Mouse (Mus musculus): ENCODE measurements at regions not wholly inside any gene's neighbourhood (a gene's known extent, or its start where the extent isn't known, plus 50 kb on each side); places are given as distances from the start of the nearest gene placed in this dataset.
"Not testable (repeated sequence)": the region's sequence is repeated elsewhere in the genome, so short reads cannot be mapped to it uniquely, and the experiment has no call there.

DNA sequence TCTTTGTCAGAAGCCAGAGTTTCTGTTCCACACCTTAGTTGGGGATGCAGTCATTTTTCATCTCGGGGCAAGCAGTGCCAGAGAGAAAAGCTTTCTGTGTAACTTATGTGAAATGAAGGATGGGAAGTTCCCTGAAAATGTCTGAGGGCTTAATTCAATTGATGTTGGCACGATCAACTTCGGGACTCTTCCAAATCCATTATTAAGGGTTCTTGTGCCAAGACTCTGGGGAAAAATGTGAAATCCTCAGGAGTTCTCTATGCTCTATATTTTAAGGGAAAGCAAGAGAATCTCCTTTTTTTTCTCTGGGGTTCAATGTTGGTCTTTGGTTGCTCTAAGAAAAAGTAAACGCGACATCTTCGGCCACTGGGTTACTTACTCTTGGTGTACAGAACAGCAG lies 100.9 kb upstream of the Nrip1 start:
- Histone ChIP-seq H3K4me3 (ENCODE audit: low read depth, low read length) (no peak overlapping the region), H3K9ac (ENCODE audit: low read depth, low read length) (no peak overlapping the region), H3K36me3 (ENCODE audit: control insufficient read depth, insufficient read depth, low read length) (no peaks in the 10 kb centered on the region), H3K4me1 (ENCODE audit: control insufficient read depth, insufficient read depth, low read length) (no peaks in the 10 kb centered on the region), H3K9me3 (replicated peaks; ENCODE audit: control insufficient read depth, low read length) (no peaks in the 10 kb centered on the region), H3K27me3 (ENCODE audit: control insufficient read depth, insufficient read depth, low read length) (no peaks in the 10 kb centered on the region), H3K27ac (ENCODE audit: low read depth, low read length) (no peak overlapping the region), H3K4me2 (no peak overlapping the region)
- no peak for ATAC-seq (replicated peaks; ENCODE audit: insufficient number of reproducible peaks, low FRiP score, low TSS enrichment)
- WGBS (ENCODE audit: insufficient replicate concordance): 87% methylated on average over 6 of the region's 6 CpGs

DNA sequence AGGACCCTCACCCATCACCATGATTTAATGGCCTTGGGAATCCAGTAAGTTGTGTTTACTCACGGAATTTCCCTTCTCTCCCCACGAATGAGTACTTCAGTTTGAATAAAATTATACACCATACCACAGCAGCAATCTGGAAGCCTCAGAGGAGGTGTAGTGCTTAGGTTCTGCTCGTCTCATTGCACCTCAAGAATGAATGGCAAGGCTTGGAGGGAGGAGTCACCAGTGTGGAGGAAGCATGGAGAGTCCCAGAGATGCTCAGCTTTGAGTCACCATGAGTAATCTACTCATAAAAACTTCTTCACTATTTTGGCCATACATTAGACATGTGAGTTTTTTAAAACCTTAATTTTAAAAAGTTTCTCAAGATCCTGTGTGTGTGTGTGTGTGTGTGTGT lies 98.8 kb upstream of the Nrip1 start:
- no peaks in the 10 kb centered on the region for H3K4me1 ChIP-seq (ENCODE audit: control insufficient read depth, insufficient read depth, low read length)
- H3K36me3 ChIP-seq (ENCODE audit: control insufficient read depth, insufficient read depth, low read length): no peaks in the 10 kb centered on the region
- H3K4me3 ChIP-seq (ENCODE audit: low read depth, low read length): no peak overlapping the region
- H3K27ac ChIP-seq (ENCODE audit: low read depth, low read length): no peak overlapping the region
- WGBS (ENCODE audit: insufficient replicate concordance): 73% methylated on average over 3 of the region's 3 CpGs
- no peak overlapping the region for H3K9ac ChIP-seq (ENCODE audit: low read depth, low read length)
- no peak for ATAC-seq (replicated peaks; ENCODE audit: insufficient number of reproducible peaks, low FRiP score, low TSS enrichment)
- H3K27me3 ChIP-seq (ENCODE audit: control insufficient read depth, insufficient read depth, low read length): no peaks in the 10 kb centered on the region
- no peak overlapping the region for H3K4me2 ChIP-seq
- no peaks in the 10 kb centered on the region for H3K9me3 ChIP-seq (replicated peaks; ENCODE audit: control insufficient read depth, low read length)

DNA sequence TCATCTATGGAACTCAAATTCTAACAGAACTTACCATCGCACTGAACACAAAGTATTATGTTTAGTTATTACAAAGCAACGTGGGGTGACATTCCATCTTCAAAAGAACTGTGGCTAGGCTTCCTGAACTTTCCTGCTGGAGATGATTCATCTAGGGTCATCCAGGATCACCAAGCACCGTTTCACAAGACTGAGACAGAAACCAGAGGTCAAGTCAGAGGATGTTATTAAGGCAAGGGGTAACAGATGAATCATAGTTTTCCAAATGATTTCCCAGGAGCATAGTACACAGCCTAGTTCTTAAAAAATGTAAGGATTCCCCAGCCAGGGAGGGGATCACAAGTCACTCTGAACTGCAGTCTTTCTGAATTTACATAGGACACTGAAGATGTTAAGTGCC lies 97.5 kb upstream of the Nrip1 start:
- Histone ChIP-seq H3K9me3 (replicated peaks; ENCODE audit: control insufficient read depth, low read length) (no peaks in the 10 kb centered on the region), H3K27me3 (ENCODE audit: control insufficient read depth, insufficient read depth, low read length) (no peaks in the 10 kb centered on the region), H3K4me2 (no peak overlapping the region), H3K4me1 (ENCODE audit: control insufficient read depth, insufficient read depth, low read length) (no peaks in the 10 kb centered on the region), H3K27ac (ENCODE audit: low read depth, low read length) (no peak overlapping the region), H3K36me3 (ENCODE audit: control insufficient read depth, insufficient read depth, low read length) (no peaks in the 10 kb centered on the region), H3K4me3 (ENCODE audit: low read depth, low read length) (no peak overlapping the region), H3K9ac (ENCODE audit: low read depth, low read length) (no peak overlapping the region)
- no peak for ATAC-seq (replicated peaks; ENCODE audit: insufficient number of reproducible peaks, low FRiP score, low TSS enrichment)
- WGBS (ENCODE audit: insufficient replicate concordance): 61% methylated on average over 3 of the region's 3 CpGs

DNA sequence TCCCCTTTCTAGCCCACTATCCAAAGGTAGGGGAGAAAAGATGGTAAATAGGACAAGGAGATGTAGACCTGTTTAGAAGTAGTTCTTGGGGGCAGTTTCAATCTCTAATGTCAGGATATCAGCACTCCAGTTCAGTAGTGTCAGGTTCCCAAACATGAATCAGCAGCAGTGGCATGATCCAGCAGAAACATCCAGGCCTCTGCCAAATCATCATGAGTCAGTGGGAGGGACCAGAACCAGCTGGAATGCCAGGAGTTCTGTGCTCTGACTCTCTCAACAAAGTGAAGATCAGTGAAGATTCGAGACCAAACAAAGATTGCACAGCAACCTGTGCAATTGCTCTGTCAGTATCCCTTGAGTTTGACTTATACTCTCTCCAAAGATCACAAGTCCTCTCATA lies 85.9 kb upstream of the Nrip1 start:
- Histone ChIP-seq H3K4me2 (no peak overlapping the region), H3K9ac (ENCODE audit: low read depth, low read length) (no peak overlapping the region), H3K4me3 (ENCODE audit: low read depth, low read length) (no peak overlapping the region), H3K36me3 (ENCODE audit: control insufficient read depth, insufficient read depth, low read length) (no peaks in the 10 kb centered on the region), H3K27me3 (ENCODE audit: control insufficient read depth, insufficient read depth, low read length) (no peaks in the 10 kb centered on the region), H3K4me1 (ENCODE audit: control insufficient read depth, insufficient read depth, low read length) (peaks cover 4% of the 10 kb centered on the region; the same call in 1 of the 2 replicates), H3K9me3 (replicated peaks; ENCODE audit: control insufficient read depth, low read length) (no peaks in the 10 kb centered on the region), H3K27ac (ENCODE audit: low read depth, low read length) (no peak overlapping the region)
- no peak for ATAC-seq (replicated peaks; ENCODE audit: insufficient number of reproducible peaks, low FRiP score, low TSS enrichment)
- WGBS (ENCODE audit: insufficient replicate concordance): 78% methylated on average over 1 of the region's 1 CpGs

DNA sequence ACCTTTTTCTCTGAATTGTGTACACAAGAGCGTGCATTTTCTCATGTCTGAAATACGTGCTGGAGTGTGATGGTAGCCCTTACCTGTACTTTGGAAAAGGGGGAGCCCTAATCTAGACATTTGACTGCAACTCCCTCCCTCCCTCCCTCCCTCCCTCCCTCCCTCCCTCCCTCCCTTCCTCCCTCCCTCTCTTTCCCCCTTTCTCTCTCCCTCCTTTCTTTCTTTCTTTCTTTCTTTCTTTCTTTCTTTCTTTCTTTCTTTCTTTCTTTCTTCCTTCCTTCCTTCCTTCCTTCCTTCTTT lies 82.6 kb upstream of the Nrip1 start:
- H3K27ac ChIP-seq (ENCODE audit: low read depth, low read length); H3K9me3 ChIP-seq (replicated peaks; ENCODE audit: control insufficient read depth, low read length); H3K4me1 ChIP-seq (ENCODE audit: control insufficient read depth, insufficient read depth, low read length); H3K4me2 ChIP-seq; H3K36me3 ChIP-seq (ENCODE audit: control insufficient read depth, insufficient read depth, low read length); ATAC-seq (replicated peaks; ENCODE audit: insufficient number of reproducible peaks, low FRiP score, low TSS enrichment); H3K9ac ChIP-seq (ENCODE audit: low read depth, low read length); H3K27me3 ChIP-seq (ENCODE audit: control insufficient read depth, insufficient read depth, low read length); H3K4me3 ChIP-seq (ENCODE audit: low read depth, low read length): not testable (repeated sequence)
- WGBS (ENCODE audit: insufficient replicate concordance): 55% methylated on average over 2 of the region's 2 CpGs

DNA sequence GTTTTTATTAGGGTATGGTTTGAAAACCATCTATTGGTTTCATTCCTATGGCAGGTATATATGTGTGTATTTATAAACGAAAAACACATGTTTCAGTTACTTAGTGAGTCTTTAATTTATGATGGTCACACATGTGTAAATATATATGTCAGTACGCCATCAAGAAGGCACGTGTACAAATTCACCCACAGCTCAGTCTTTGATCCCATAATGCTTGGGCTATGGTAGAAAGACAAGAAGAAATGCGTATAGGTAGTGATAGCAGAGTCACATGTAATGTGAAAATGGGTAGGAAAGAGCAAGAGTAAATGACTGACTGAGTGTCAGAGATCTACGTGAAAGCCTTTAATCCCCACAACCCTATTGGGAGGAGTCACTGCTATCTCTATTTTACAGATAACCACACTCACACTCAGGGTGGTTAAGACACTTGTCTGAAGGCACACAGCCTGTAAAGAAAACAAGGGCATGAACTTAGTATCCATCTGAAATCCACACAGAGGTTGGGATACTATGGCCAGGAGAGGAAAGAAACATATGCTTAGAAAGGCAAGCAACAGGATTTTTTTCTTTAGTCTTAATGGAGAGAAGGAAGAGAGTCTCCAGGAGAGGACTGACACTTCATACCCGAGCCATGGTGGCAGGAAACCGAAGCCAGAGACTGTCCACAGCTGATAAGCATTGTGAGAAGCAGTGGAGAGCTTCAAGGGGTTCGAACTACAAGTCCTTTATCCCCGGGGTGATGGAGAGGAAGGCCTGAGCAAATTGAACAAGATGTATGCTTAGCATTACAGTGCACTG lies 82.1 kb upstream of the Nrip1 start:
- no peak overlapping the region for H3K9ac ChIP-seq (ENCODE audit: low read depth, low read length)
- no peak overlapping the region for H3K27ac ChIP-seq (ENCODE audit: low read depth, low read length)
- no peak overlapping the region for H3K4me3 ChIP-seq (ENCODE audit: low read depth, low read length)
- ATAC-seq (replicated peaks; ENCODE audit: insufficient number of reproducible peaks, low FRiP score, low TSS enrichment): no peak
- peaks cover 4% of the 10 kb centered on the region; the same call in 1 of the 2 replicates for H3K4me1 ChIP-seq (ENCODE audit: control insufficient read depth, insufficient read depth, low read length)
- H3K36me3 ChIP-seq (ENCODE audit: control insufficient read depth, insufficient read depth, low read length): no peaks in the 10 kb centered on the region
- H3K27me3 ChIP-seq (ENCODE audit: control insufficient read depth, insufficient read depth, low read length): no peaks in the 10 kb centered on the region
- WGBS (ENCODE audit: insufficient replicate concordance): 41% methylated on average over 9 of the region's 9 CpGs
- no peak overlapping the region for H3K4me2 ChIP-seq
- H3K9me3 ChIP-seq (replicated peaks; ENCODE audit: control insufficient read depth, low read length): 0 out of 2 replicates have a peak, but pooled peaks cover 2% of the 10 kb centered on the region

DNA sequence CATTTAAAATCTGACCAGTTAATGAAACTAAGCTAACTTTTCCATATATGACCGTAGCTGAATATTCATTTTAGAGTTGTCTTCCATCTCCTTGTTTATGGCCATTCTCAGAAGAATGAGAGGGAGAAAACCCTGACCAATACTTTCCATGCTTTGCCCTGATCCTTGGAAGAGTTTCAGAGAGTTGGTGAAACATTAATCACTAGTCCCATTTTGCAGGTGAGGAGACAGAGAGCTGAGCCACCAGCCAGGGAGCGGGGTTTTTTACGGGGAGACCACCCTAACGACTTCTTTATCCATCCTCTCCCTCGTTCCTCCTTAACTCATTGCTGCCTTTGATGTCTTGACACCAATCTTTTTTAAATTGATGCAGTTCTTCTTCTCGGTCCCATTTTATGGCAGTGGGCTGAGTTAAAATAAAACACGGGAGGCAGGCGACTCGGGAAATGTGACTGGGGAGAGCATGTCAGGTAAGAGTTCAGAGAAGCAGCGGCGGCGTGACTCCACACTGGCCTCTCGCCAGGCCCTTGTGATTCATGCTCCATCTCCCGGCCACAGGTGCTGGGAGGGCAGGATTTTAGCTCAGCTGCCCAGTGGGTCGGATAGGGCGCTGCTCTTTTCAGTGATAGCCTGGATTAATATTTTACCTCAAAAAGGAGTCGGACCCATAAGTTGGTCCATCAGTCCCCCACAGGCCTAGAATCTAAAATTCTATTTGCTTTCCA lies 81.3 kb upstream of the Nrip1 start:
- no peak overlapping the region for H3K27ac ChIP-seq (ENCODE audit: low read depth, low read length)
- ATAC-seq (replicated peaks; ENCODE audit: insufficient number of reproducible peaks, low FRiP score, low TSS enrichment): no peak
- H3K9me3 ChIP-seq (replicated peaks; ENCODE audit: control insufficient read depth, low read length): 0 out of 2 replicates have a peak, but pooled peaks cover 2% of the 10 kb centered on the region
- H3K9ac ChIP-seq (ENCODE audit: low read depth, low read length): no peak overlapping the region
- H3K36me3 ChIP-seq (ENCODE audit: control insufficient read depth, insufficient read depth, low read length): no peaks in the 10 kb centered on the region
- no peaks in the 10 kb centered on the region for H3K27me3 ChIP-seq (ENCODE audit: control insufficient read depth, insufficient read depth, low read length)
- whole genome bisulfite sequencing (ENCODE audit: insufficient replicate concordance): 79% methylated on average over 17 of the region's 17 CpGs
- H3K4me2 ChIP-seq: no peak overlapping the region
- H3K4me1 ChIP-seq (ENCODE audit: control insufficient read depth, insufficient read depth, low read length): peaks cover 4% of the 10 kb centered on the region; the same call in 1 of the 2 replicates
- H3K4me3 ChIP-seq (ENCODE audit: low read depth, low read length): no peak overlapping the region

DNA sequence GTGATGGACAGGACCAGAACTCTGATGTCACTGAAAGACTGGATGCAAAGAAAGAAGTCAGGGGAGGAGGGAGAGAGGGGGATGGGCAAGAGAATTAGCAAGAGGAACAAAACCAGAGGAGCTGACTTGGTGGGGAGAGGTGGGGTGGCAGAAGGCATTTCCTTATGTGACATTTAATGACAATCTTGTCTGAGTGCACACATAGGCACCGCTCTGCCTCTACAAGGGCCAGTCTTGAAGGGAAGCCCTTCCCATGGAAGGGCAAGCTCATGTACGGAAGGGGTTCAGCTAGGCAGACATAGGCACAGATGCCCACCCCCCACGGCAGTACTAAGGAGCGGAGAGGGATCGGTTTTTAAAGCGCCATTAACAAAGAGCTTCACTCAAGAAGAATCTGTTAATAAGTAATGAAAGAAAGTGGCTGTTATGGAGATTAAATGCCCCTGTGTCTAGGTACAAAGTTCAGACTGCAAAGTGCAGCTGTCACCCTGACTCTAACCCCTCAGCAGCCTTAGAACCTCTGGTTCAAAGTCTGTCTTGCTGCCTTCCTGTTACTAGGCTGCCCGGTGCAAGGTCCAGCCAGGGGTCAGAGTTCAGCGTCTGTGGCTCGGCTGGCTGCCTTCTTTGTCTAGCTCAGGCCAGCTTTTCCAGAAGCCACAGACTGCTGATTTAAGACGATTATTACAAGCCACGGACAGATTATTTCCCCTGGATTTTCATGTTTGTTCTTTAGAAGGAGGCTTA lies 80.0 kb upstream of the Nrip1 start:
- no peak overlapping the region for H3K9ac ChIP-seq (ENCODE audit: low read depth, low read length)
- H3K4me3 ChIP-seq (ENCODE audit: low read depth, low read length): no peak overlapping the region
- H3K36me3 ChIP-seq (ENCODE audit: control insufficient read depth, insufficient read depth, low read length): no peaks in the 10 kb centered on the region
- H3K27me3 ChIP-seq (ENCODE audit: control insufficient read depth, insufficient read depth, low read length): no peaks in the 10 kb centered on the region
- peaks cover 4% of the 10 kb centered on the region; the same call in 1 of the 2 replicates for H3K4me1 ChIP-seq (ENCODE audit: control insufficient read depth, insufficient read depth, low read length)
- WGBS (ENCODE audit: insufficient replicate concordance): 50% methylated on average over 11 of the region's 11 CpGs
- H3K4me2 ChIP-seq: no peak overlapping the region
- H3K9me3 ChIP-seq (replicated peaks; ENCODE audit: control insufficient read depth, low read length): 0 out of 2 replicates have a peak, but pooled peaks cover 2% of the 10 kb centered on the region
- no peak overlapping the region for H3K27ac ChIP-seq (ENCODE audit: low read depth, low read length)
- no peak for ATAC-seq (replicated peaks; ENCODE audit: insufficient number of reproducible peaks, low FRiP score, low TSS enrichment)

Data from heart, embryonic 11.5 days (tissue).